Mouse (Mus musculus): ENCODE measurements around the gene Gm20479. TPM values are rescaled to one million over a fixed set of nuclear protein-coding genes. Genes with fewer than 3 reads are reported as not detected.

Gene Gm20479
- not detected in 2 replicates for polyA plus RNA-seq (2016; fragmentation: Nextera tagmentation; extraction: Ambion mirVana)

- Histone ChIP-seq H3K9me3 (0 out of 2 replicates have a peak, but pooled peaks cover 5% of the 10 kb centered on the region), H3K36me3 (replicated peaks) (peaks cover 17% of the 10 kb centered on the region), H3K27ac (replicated peaks) (peak within 1 kb of the TSS; percentile 81), H3K4me1 (peaks cover 46% of the 10 kb centered on the region), H3K27me3 (replicated peaks; ENCODE audit: low read depth, poor library complexity, severe bottlenecking) (peaks cover 31% of the 10 kb centered on the region), H3K4me3 (peak within 1 kb of the TSS; percentile 81)
- DNase-seq (ENCODE audit: low spot score): no peak
- WGBS: 4% methylated on average over 27 of the region's 27 CpGs
Measured at GRCm38 (mm10) chr7:27356861-27357594, at the start of gene Gm20479. TSS of gene Gm20479 (minus strand) at chr7:27357419.

GRCm38 (mm10) chr7:27406481-27406880 is 49.3 kb upstream of the Gm20479 start:
- H3K27ac ChIP-seq (replicated peaks): no peak overlapping the region
- no peaks in the 10 kb centered on the region for H3K36me3 ChIP-seq (replicated peaks)
- H3K4me1 ChIP-seq: peaks cover 23% of the 10 kb centered on the region
- WGBS: 85% methylated on average over 7 of the region's 7 CpGs
- no peak overlapping the region for H3K4me3 ChIP-seq
- peaks cover 94% of the 10 kb centered on the region for H3K27me3 ChIP-seq (replicated peaks; ENCODE audit: low read depth, poor library complexity, severe bottlenecking)
- no peak for DNase-seq (ENCODE audit: low spot score)
- H3K9me3 ChIP-seq: peaks cover 19% of the 10 kb centered on the region

GRCm38 (mm10) chr7:27404203-27404942 is 47.2 kb upstream of the Gm20479 start:
- no peak overlapping the region for H3K27ac ChIP-seq (replicated peaks)
- H3K36me3 ChIP-seq (replicated peaks): no peaks in the 10 kb centered on the region
- DNase-seq (ENCODE audit: low spot score): peak; percentile 38
- peak overlapping the region; percentile 40 for H3K4me3 ChIP-seq
- H3K27me3 ChIP-seq (replicated peaks; ENCODE audit: low read depth, poor library complexity, severe bottlenecking): peaks cover 96% of the 10 kb centered on the region
- WGBS: 6% methylated on average over 81 of the region's 81 CpGs
- H3K4me1 ChIP-seq: peaks cover 23% of the 10 kb centered on the region
- H3K9me3 ChIP-seq: peaks cover 19% of the 10 kb centered on the region

GRCm38 (mm10) chr7:27402675-27403074 is 45.5 kb upstream of the Gm20479 start:
- Histone ChIP-seq H3K4me1 (peaks cover 7% of the 10 kb centered on the region), H3K4me3 (no peak overlapping the region), H3K27me3 (replicated peaks; ENCODE audit: low read depth, poor library complexity, severe bottlenecking) (peaks cover 93% of the 10 kb centered on the region), H3K9me3 (peaks cover 19% of the 10 kb centered on the region), H3K36me3 (replicated peaks) (no peaks in the 10 kb centered on the region), H3K27ac (replicated peaks) (no peak overlapping the region)
- peak; percentile 71 for DNase-seq (ENCODE audit: low spot score)
- 10% methylated on average over 16 of the region's 16 CpGs for WGBS

GRCm38 (mm10) chr7:27400545-27400944 is 43.3 kb upstream of the Gm20479 start:
- Histone ChIP-seq H3K36me3 (replicated peaks) (no peaks in the 10 kb centered on the region), H3K27ac (replicated peaks) (no peak overlapping the region), H3K27me3 (replicated peaks; ENCODE audit: low read depth, poor library complexity, severe bottlenecking) (peaks cover 93% of the 10 kb centered on the region), H3K4me3 (no peak overlapping the region), H3K9me3 (peaks cover 13% of the 10 kb centered on the region; the same call in 1 of the 2 replicates), H3K4me1 (peaks cover 22% of the 10 kb centered on the region)
- WGBS: 79% methylated on average over 7 of the region's 7 CpGs
- no peak for DNase-seq (ENCODE audit: low spot score)

- 17% methylated on average over 26 of the region's 26 CpGs for WGBS
Measured at GRCm38 (mm10) chr7:27397048-27397949, 40.1 kb upstream of the Gm20479 start.

GRCm38 (mm10) chr7:27396184-27397047 is 39.2 kb upstream of the Gm20479 start:
- WGBS: 3% methylated on average over 64 of the region's 68 CpGs

More at GRCm38 (mm10) chr7:27397048-27397949, 40.1 kb upstream of the Gm20479 start:
- H3K27ac ChIP-seq (replicated peaks): no peak overlapping the region
- H3K36me3 ChIP-seq (replicated peaks): no peaks in the 10 kb centered on the region
- peak; percentile 71 for DNase-seq (ENCODE audit: low spot score)
- H3K9me3 ChIP-seq: no peaks in the 10 kb centered on the region
- H3K4me3 ChIP-seq: peak overlapping the region; percentile 63
- H3K4me1 ChIP-seq: peaks cover 15% of the 10 kb centered on the region
- peaks cover 93% of the 10 kb centered on the region for H3K27me3 ChIP-seq (replicated peaks; ENCODE audit: low read depth, poor library complexity, severe bottlenecking)

GRCm38 (mm10) chr7:27395521-27396183 is 38.4 kb upstream of the Gm20479 start:
- H3K9me3 ChIP-seq: no peaks in the 10 kb centered on the region
- 2% methylated on average over 22 of the region's 22 CpGs for WGBS
- no peaks in the 10 kb centered on the region for H3K36me3 ChIP-seq (replicated peaks)
- H3K4me3 ChIP-seq: peak overlapping the region; percentile 63
- peaks cover 15% of the 10 kb centered on the region for H3K4me1 ChIP-seq
- peaks cover 93% of the 10 kb centered on the region for H3K27me3 ChIP-seq (replicated peaks; ENCODE audit: low read depth, poor library complexity, severe bottlenecking)
- DNase-seq (ENCODE audit: low spot score): no peak
- no peak overlapping the region for H3K27ac ChIP-seq (replicated peaks)

More at GRCm38 (mm10) chr7:27396184-27397047, 39.2 kb upstream of the Gm20479 start:
- H3K27me3 ChIP-seq (replicated peaks; ENCODE audit: low read depth, poor library complexity, severe bottlenecking): peaks cover 93% of the 10 kb centered on the region
- H3K27ac ChIP-seq (replicated peaks): 0 out of 2 replicates have a peak overlapping the region, but pooled peaks have one; percentile 19
- H3K4me1 ChIP-seq: peaks cover 15% of the 10 kb centered on the region
- peak overlapping the region; percentile 63 for H3K4me3 ChIP-seq
- no peaks in the 10 kb centered on the region for H3K36me3 ChIP-seq (replicated peaks)
- no peaks in the 10 kb centered on the region for H3K9me3 ChIP-seq
- DNase-seq (ENCODE audit: low spot score): peak; percentile 79

GRCm38 (mm10) chr7:27391416-27391815 is 34.2 kb upstream of the Gm20479 start:
- Histone ChIP-seq H3K4me1 (peaks cover 5% of the 10 kb centered on the region), H3K4me3 (no peak overlapping the region), H3K27me3 (replicated peaks; ENCODE audit: low read depth, poor library complexity, severe bottlenecking) (peaks cover 63% of the 10 kb centered on the region), H3K9me3 (no peaks in the 10 kb centered on the region), H3K27ac (replicated peaks) (no peak overlapping the region), H3K36me3 (replicated peaks) (no peaks in the 10 kb centered on the region)
- WGBS: 40% methylated on average over 16 of the region's 16 CpGs
- DNase-seq (ENCODE audit: low spot score): no peak

- H3K4me1 ChIP-seq: peaks cover under 1% of the 10 kb centered on the region; the same call in 1 of the 2 replicates
- no peaks in the 10 kb centered on the region for H3K36me3 ChIP-seq (replicated peaks)
- no peak overlapping the region for H3K4me3 ChIP-seq
- WGBS: 70% methylated on average over 6 of the region's 6 CpGs
- no peak for DNase-seq (ENCODE audit: low spot score)
- no peaks in the 10 kb centered on the region for H3K9me3 ChIP-seq
- H3K27me3 ChIP-seq (replicated peaks; ENCODE audit: low read depth, poor library complexity, severe bottlenecking): peaks cover 43% of the 10 kb centered on the region
- no peak overlapping the region for H3K27ac ChIP-seq (replicated peaks)
Measured at GRCm38 (mm10) chr7:27389213-27389612, 32.0 kb upstream of the Gm20479 start.

- Histone ChIP-seq H3K27ac (replicated peaks) (no peak overlapping the region), H3K4me1 (peaks cover 4% of the 10 kb centered on the region), H3K27me3 (replicated peaks; ENCODE audit: low read depth, poor library complexity, severe bottlenecking) (peaks cover 19% of the 10 kb centered on the region), H3K4me3 (no peak overlapping the region), H3K36me3 (replicated peaks) (no peaks in the 10 kb centered on the region), H3K9me3 (no peaks in the 10 kb centered on the region; the same call in 1 of the 2 replicates)
- DNase-seq (ENCODE audit: low spot score): peak; percentile 73
- WGBS: 35% methylated on average over 4 of the region's 4 CpGs
Measured at GRCm38 (mm10) chr7:27384731-27385130, 27.5 kb upstream of the Gm20479 start.
